Mouse (Mus musculus): ENCODE measurements around the gene Ube2b.

Ube2b gene

GRCm38 (mm10) chr11:51937361-51937781, 63.2 kb downstream of the Ube2b start:
- DNase-seq (ENCODE audit: low read depth, low spot score) = no peak

- DNase-seq (ENCODE audit: low read depth, low spot score) = no peak
These were observed 64.7 kb downstream of the Ube2b start for GRCm38 (mm10) chr11:51935636-51936434.

All from 3T3-L1 (cell line).